Mouse (Mus musculus): Measurements from ENCODE around the gene Usp50. TPM values are rescaled to one million over a fixed set of nuclear protein-coding genes. Genes with fewer than 3 reads are reported as not detected.

Usp50 gene
- total and polyA plus RNA-seq, 2 experiments from 2014 or later, result 0.10 to 2.1 TPM

GRCm38 (mm10) chr2:126673317-126674242 lies 109.7 kb downstream of the Usp50 start:
- peak overlapping the region; percentile 100 for H3K9ac ChIP-seq (replicated peaks; ENCODE audit: low read length)

GRCm38 (mm10) chr2:126668621-126669252 lies 114.5 kb downstream of the Usp50 start:
- H3K4me2 ChIP-seq (ENCODE audit: low read depth, low read length), result no peak overlapping the region
- no peak overlapping the region for H3K4me3 ChIP-seq (ENCODE audit: low read length)
- WGBS, result 95% methylated on average over 5 of the region's 5 CpGs
- H3K9me3 ChIP-seq (ENCODE audit: low read length), result no peaks in the 10 kb centered on the region
- H3K36me3 ChIP-seq (ENCODE audit: insufficient read depth, low read length), result no peaks in the 10 kb centered on the region
- H3K4me1 ChIP-seq (ENCODE audit: insufficient read depth, low read length), result peaks cover 11% of the 10 kb centered on the region; the same call in 1 of the 2 replicates
- H3K27ac ChIP-seq, result no peak overlapping the region
- ATAC-seq, result no peak
- H3K9ac ChIP-seq (replicated peaks; ENCODE audit: low read length), result no peak overlapping the region
- DNase-seq (ENCODE audit: low spot score), result no peak
- no peak for TF ChIP-seq CTCF (IDR thresholded peaks at IDR 0.05; ENCODE audit: low read depth)
- no peaks in the 10 kb centered on the region for H3K27me3 ChIP-seq (ENCODE audit: insufficient read depth, low read length)

More at GRCm38 (mm10) chr2:126673317-126674242, 109.7 kb downstream of the Usp50 start:
- Histone ChIP-seq H3K4me1 (ENCODE audit: insufficient read depth, low read length) (peaks cover 17% of the 10 kb centered on the region), H3K4me3 (ENCODE audit: low read length) (peak overlapping the region; percentile 89), H3K4me2 (ENCODE audit: low read depth, low read length) (peak overlapping the region; percentile 57), H3K27ac (peak overlapping the region; percentile 100), H3K27me3 (ENCODE audit: insufficient read depth, low read length) (no peaks in the 10 kb centered on the region), H3K36me3 (ENCODE audit: insufficient read depth, low read length) (no peaks in the 10 kb centered on the region), H3K9me3 (ENCODE audit: low read length) (no peaks in the 10 kb centered on the region)
- DNase-seq (ENCODE audit: low spot score) (no peak), ATAC-seq (no peak)
- TF ChIP-seq CTCF (IDR thresholded peaks at IDR 0.05; ENCODE audit: low read depth), result no peak
- WGBS, result 65% methylated on average over 13 of the region's 13 CpGs

- no peaks in the 10 kb centered on the region for H3K36me3 ChIP-seq (ENCODE audit: insufficient read depth, low read length)
- no peak for TF ChIP-seq CTCF (IDR thresholded peaks at IDR 0.05; ENCODE audit: low read depth)
- no peaks in the 10 kb centered on the region for H3K27me3 ChIP-seq (ENCODE audit: insufficient read depth, low read length)
- DNase-seq (ENCODE audit: low spot score) (no peak), ATAC-seq (no peak)
- no peaks in the 10 kb centered on the region for H3K4me1 ChIP-seq (ENCODE audit: insufficient read depth, low read length)
- no peak overlapping the region for H3K9ac ChIP-seq (replicated peaks; ENCODE audit: low read length)
- no peak overlapping the region for H3K27ac ChIP-seq
- H3K4me3 ChIP-seq (ENCODE audit: low read length), result no peak overlapping the region
- H3K9me3 ChIP-seq (ENCODE audit: low read length), result no peaks in the 10 kb centered on the region
- WGBS, result 93% methylated on average over 3 of the region's 3 CpGs
- no peak overlapping the region for H3K4me2 ChIP-seq (ENCODE audit: low read depth, low read length)
These were observed 117.3 kb downstream of the Usp50 start for GRCm38 (mm10) chr2:126665984-126666383.

- H3K4me1 ChIP-seq (ENCODE audit: insufficient read depth, low read length), result no peaks in the 10 kb centered on the region
- no peak overlapping the region for H3K4me3 ChIP-seq (ENCODE audit: low read length)
- WGBS, result 52% methylated on average over 4 of the region's 4 CpGs
- H3K27me3 ChIP-seq (ENCODE audit: insufficient read depth, low read length), result no peaks in the 10 kb centered on the region
- no peaks in the 10 kb centered on the region for H3K36me3 ChIP-seq (ENCODE audit: insufficient read depth, low read length)
- ATAC-seq, result no peak
- H3K9ac ChIP-seq (replicated peaks; ENCODE audit: low read length), result no peak overlapping the region
- H3K9me3 ChIP-seq (ENCODE audit: low read length), result no peaks in the 10 kb centered on the region
- no peak overlapping the region for H3K4me2 ChIP-seq (ENCODE audit: low read depth, low read length)
- TF ChIP-seq CTCF (IDR thresholded peaks at IDR 0.05; ENCODE audit: low read depth), result peak; percentile 75
- DNase-seq (ENCODE audit: low spot score), result peak; percentile 72
- no peak overlapping the region for H3K27ac ChIP-seq
These were observed 119.8 kb downstream of the Usp50 start for GRCm38 (mm10) chr2:126663481-126663880.

Other genes starting within 250 kb of the Usp50 start
- gene Slc27a2, start 231.1 kb downstream of the Usp50 start, total RNA-seq (2014; rRNA removed), result 6.4 and 9.8 TPM in 2 replicates
- gene Slc27a2, start 231.1 kb downstream of the Usp50 start, polyA plus RNA-seq (2015; fragmentation: Nextera tagmentation; extraction: Ambion mirVana), result 7.9 and 8.2 TPM in 2 replicates
- gene Hdc, start 164.2 kb downstream of the Usp50 start, total RNA-seq (2014; rRNA removed), result 0.86 and 1.2 TPM in 2 replicates
- 2.3 TPM in 2 replicates for gene Hdc, start 164.2 kb downstream of the Usp50 start, polyA plus RNA-seq (2015; fragmentation: Nextera tagmentation; extraction: Ambion mirVana)
- gene Gabpb1, start 107.1 kb downstream of the Usp50 start, total RNA-seq (2014; rRNA removed), result 15.2 and 16.9 TPM in 2 replicates
- gene Gabpb1, start 107.1 kb downstream of the Usp50 start, polyA plus RNA-seq (2015; fragmentation: Nextera tagmentation; extraction: Ambion mirVana), result 25.2 and 27.0 TPM in 2 replicates
- gene Usp8, start 76.1 kb downstream of the Usp50 start, total RNA-seq (2014; rRNA removed), result 15.6 and 20.3 TPM in 2 replicates
- 20.9 and 22.3 TPM in 2 replicates for gene Usp8, start 76.1 kb downstream of the Usp50 start, polyA plus RNA-seq (2015; fragmentation: Nextera tagmentation; extraction: Ambion mirVana)
- gene Trpm7, start 92.8 kb upstream of the Usp50 start, total RNA-seq (2014; rRNA removed), result 15.9 and 28.8 TPM in 2 replicates
- gene Trpm7, start 92.8 kb upstream of the Usp50 start, polyA plus RNA-seq (2015; fragmentation: Nextera tagmentation; extraction: Ambion mirVana), result 25.3 and 28.1 TPM in 2 replicates
- 35.9 and 37.1 TPM in 2 replicates for gene Sppl2a, start 149.8 kb upstream of the Usp50 start, total RNA-seq (2014; rRNA removed)
- 29.0 and 31.0 TPM in 2 replicates for gene Sppl2a, start 149.8 kb upstream of the Usp50 start, polyA plus RNA-seq (2015; fragmentation: Nextera tagmentation; extraction: Ambion mirVana)
- 9.5 and 10.1 TPM in 2 replicates for gene Ap4e1, start 225.2 kb upstream of the Usp50 start, total RNA-seq (2014; rRNA removed)
- gene Ap4e1, start 225.2 kb upstream of the Usp50 start, polyA plus RNA-seq (2015; fragmentation: Nextera tagmentation; extraction: Ambion mirVana), result 5.9 and 7.4 TPM in 2 replicates